Mouse (Mus musculus): ENCODE measurements around the gene March4.

- TF ChIP-seq POLR2A (IDR thresholded peaks at IDR 0.05; ENCODE audit: borderline replicate concordance, extremely low read depth, low read depth, low read length), result no peak
- no peak for TF ChIP-seq CTCF (IDR thresholded peaks at IDR 0.05; ENCODE audit: insufficient read depth, low read length)
Observed at GRCm38 (mm10) chr1:72538266-72538665, 1.5 kb upstream of the March4 start.
